Mouse (Mus musculus) c-Kit-positive CD71-positive TER-119-positive erythroid progenitor cells, embryonic 14.5 days (primary cell): Measurements from ENCODE around the gene Kcnj5.

Experiments
- DNase-seq: peaks from one replicate; pipeline ENCODE4 v3.0.0-alpha.2; 2013; ENCODE audit warnings: low spot score

Gene Kcnj5

DNA sequence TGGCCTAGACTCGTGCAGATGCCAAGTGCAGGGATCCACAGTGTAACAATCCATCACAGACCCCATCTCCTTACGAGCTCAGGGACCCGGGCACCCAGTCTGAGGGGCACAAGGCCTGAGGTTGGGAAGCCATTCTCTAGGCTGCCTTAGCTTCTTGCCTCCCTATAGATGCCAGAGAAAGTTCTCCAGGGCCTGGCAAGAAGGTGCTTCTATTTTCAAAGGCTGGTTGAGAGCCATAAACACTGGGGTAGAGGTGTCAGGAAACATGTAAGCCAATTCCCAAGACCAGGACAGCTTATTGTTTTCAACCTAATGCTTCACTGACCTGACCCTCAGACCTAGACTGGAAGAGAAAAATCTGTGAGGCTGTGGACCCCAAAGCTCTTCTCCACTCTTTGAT, 28.2 kb downstream of the Kcnj5 start:
- DNase-seq = no peak

DNA sequence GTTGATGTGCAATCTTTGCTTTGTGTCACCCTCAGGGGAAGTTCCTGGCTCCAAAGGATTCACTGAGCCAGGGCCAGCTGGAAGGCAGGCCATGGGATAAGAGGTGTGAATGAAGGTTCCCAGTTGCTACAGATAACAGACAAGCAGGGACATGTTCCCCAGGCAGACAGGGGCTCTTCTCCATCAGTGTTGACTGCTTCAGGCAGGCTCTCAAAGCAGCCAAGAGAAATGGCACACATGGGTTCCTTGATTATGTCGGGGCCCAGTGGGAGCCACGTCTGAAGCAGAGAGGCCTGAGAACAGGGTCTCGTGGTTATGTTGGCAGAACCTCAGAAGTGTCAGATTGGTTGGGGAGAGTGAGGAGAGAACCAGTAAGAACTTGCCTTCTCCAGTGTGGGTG, 30.1 kb downstream of the Kcnj5 start:
- no peak for DNase-seq

DNA sequence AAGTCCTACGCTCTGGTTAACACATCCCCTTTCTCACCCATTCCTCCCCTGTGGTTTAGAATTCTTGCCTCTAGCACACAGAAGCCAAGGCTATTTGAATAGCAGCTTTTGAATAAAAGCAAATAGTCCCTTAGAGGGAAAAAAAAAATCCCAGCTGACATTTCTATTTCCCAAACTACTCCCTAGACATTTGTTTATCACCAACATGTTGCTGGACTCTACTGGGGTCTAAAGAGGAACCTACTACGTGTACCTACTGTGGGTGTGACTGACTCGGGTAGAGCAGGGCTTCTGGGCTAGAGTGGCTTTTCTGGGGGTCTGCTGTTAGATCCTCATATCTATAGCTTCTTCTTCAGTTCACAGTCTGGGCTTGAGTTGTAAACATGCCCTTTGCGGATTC, 31.9 kb downstream of the Kcnj5 start:
- DNase-seq = no peak

DNA sequence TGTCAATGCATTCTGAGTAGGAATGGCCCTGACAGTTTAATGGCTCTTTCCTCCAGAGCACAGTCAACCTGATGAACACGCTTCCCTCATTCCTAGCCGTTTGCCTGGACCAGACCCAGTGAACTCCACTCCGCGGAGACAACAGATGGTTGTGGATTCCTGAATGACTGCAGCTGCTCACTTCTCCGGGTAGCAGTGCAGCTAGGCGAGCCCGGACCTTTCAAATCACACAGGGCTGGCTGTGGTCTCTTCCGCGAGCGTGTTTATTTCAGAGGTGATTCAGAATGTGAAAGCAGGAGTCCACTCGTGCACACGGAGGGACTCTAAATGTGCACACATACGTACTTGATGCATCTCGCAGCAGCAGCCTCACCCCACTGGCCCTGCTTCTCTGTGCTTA, 32.4 kb downstream of the Kcnj5 start:
- no peak for DNase-seq

DNA sequence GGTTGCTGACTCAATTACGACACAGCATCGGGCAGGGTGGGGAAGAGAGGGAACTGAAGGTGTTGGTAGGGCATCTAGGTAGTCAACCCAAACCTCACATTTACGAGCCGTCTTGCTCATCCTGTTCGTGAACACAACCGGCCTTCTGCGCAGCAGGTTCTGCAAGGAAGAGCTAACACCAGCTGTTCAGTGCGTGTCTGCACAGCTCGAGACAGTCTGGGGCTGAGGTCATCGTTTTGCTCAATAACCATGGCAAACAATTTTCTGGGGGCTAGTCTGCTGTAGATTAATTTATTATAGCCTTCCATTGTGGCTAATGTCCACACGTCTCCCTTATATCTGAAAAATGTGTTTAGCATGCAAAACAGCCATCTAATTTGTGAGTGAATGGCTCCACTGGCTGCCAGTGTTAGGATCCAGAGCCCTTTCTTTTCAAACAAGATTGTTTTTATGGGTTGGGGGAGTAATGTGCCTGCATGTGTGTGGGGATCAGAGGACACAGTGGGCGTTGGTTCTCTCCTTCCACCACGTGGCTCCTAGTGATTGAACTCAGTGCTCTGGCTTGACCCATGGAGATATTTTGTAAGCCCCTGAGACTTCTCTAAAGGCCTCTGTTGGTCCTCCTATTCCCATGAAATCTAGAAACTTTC, 41.5 kb downstream of the Kcnj5 start:
- DNase-seq = no peak

DNA sequence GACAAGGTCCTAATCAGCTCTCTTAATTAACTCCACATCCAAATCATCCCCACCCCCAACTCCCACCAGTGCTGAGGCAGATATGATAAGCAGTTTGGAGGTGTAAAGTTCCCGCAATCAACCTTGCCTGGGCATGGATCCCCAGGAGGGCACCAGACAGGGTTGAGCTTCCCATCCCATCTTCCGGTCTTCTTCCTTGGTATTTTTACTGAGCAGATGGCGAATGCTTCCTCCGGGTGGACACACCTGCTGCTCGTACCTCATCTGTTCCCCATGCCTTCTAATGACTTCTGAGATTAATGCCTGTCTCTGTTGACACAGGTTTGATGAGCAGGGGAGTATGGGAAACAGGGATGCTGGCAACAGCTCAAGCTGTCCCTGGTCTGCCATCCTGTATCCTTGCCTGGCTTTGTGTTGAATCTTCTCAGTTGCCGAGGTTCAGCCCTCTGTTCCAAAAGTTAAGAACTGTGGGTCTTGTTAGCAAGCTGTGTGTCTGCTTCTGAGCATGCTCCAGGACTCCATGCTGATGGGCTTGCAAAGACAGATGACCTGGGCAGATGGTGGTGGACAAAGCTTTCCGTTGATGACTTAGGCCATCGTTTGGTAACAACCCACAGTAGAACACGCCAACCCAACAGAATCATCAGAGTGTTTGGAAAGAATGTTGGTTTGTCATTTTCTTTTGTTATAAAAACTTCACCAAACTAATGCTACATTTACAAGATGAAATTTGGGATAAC, 48.9 kb downstream of the Kcnj5 start:
- no peak for DNase-seq

DNA sequence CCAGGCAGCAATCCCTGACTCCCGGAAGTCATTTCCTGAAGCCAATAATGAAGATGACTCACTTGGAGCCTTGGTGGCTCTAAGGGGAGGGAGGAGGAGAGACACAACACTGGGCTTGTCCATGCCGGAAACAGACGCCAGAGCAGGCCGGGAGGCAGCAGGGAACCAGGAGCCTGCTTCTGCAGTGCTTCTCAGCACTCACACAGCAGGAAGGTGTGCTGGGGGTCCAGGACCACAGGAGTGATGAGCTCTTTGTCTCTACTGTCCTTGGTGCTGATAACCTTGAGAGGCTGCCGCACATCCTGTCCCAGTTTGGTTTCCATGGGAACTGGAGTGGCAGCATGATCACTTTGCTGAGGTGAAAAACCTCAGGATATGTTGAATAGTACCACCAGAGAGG, 51.5 kb downstream of the Kcnj5 start:
- DNase-seq = no peak

DNA sequence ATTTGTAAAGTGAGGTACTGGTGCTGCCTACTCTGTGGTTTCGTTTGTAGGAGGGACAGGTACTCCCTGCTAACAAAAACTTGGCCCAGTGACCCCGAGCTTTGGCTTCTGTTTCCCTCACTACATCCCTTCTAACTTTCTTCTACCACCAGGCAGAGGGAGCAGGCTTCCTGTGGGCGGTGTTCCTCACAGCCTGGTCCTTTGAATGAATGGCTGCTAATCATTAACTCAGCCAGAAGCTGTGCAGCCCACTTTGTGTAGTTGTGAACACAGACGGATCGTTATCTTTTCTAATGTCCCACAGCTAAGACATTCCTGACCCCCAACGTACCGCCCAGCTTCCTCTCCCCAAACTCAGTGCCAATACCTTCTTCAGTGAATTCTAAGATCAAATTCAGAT, 52.5 kb downstream of the Kcnj5 start:
- no peak for DNase-seq

DNA sequence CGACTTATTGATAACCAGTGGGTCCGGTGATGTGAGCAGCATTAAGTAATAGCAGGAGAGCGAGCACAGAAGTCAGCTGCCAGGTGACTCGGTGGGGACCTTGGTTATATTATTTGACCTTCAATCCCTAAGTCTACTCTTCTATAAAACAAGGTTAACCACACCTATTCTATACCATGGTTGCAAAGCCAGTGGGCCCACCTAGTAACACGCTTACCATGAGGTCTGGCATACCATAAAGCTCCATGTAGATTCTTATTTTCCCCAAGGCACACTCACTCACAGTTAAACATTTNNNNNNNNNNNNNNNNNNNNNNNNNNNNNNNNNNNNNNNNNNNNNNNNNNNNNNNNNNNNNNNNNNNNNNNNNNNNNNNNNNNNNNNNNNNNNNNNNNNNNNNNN, 60.6 kb downstream of the Kcnj5 start:
- no peak for DNase-seq

DNA sequence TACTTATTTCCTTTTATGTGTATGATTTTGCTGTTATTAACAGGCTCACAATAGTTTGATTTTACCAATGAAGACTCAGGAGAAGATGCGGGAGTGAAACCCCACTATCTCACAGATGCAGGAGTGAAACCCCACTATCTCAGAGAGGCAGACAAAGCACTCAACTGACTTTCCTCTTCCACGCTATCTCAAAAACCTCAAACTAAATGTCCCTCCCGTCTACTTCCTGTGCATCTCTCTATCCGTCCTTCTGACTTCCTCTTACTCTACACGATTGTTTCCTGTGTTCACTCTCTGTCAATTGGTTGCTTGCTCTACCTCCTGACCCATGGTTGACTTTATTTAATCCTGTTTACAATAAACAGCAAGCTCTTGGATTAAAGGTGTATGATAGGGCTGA, 63.7 kb downstream of the Kcnj5 start:
- DNase-seq = peak; percentile 33

DNA sequence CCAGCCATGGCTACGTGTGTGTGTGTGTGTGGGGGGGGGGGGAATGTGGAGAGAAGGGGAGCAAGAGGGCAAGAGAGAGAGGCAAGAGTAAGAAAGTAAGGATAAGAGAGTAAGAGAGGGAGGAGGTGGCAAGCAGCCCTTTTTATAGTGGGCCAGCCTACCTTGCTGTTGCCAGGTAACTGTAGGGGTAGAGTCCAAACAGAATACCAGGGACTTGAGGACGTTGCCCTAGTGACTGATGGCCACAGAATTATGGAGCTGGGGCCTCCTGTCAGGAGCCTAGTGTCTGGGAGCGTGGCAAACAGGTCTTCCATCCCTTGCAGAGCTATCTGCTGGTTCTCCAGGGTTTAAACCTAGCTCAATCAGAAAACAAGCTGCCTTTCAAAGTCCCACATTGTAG, 64.4 kb downstream of the Kcnj5 start:
- DNase-seq = no peak

DNA sequence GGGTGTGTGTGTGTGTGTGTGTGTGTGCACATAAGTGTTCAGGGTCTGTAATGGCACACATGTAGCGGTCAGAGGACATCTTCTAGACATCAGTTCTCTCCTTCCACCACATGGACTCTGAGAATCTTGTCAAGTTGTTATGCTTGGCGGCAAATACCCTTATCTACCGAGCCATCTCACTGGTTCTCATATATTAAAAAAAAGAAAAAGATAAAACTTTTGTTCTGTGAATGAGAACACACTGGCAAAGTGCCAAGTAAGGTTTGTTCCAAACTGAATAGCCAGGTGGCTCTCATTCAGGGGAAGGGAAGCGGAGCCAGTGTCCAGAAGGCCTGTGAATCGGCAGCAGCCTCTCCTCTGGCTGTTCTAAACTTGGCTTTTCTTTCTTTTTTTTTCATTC, 66.1 kb downstream of the Kcnj5 start:
- no peak for DNase-seq

DNA sequence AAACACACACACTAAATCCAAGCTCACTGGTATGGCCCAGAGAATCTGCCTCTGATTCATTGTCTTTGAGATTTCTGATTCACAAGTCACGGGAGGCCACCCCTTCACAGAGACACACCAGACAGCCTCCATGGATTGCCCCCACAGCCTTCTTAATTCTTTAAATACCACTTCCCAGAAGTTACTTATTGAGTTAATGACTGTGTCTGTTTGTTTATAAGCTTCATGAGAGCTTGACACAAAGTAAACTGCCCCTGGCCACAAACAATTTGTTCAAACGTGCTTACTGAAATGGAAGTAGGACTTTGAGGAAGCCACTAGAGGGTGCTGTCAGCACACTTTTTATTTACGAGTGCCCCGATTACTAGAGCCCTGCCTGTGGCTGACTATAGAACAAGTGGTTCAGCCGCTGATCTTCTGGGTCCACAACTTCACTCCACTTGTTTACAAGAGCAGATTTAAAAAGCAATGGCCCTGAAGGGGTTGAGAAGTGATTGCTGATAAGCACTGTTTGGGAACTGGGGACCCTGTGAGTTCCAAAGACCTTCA, 72.2 kb downstream of the Kcnj5 start:
- DNase-seq = peak; percentile 50
